Mouse (Mus musculus) lung, postnatal 25 days (tissue): ENCODE measurements around the gene Vezt.
A peak's percentile ranks its signal among the peaks of the same experiment; 100 is the strongest.

Experiments used
- DNase-seq: peaks from one replicate; pipeline ENCODE4 v3.0.0; 2022; ENCODE audit warnings: low spot score

The Vezt gene

GRCm38 (mm10) chr10:94035658-94036374 is at the start of gene Vezt, which contains the start of gene Fgd6:
Vezt (minus strand) TSS chr10:94035817.
Fgd6 (plus strand) TSS chr10:94036001.
- peak; percentile 99 for DNase-seq

GRCm38 (mm10) chr10:94082040-94082734 is 46.6 kb upstream of the Vezt start:
- DNase-seq = no peak

GRCm38 (mm10) chr10:94080740-94081139 is 45.1 kb upstream of the Vezt start:
- no peak for DNase-seq

- DNase-seq = no peak
Observed at GRCm38 (mm10) chr10:94076966-94077825, 41.6 kb upstream of the Vezt start.

GRCm38 (mm10) chr10:94072916-94073465 is 37.4 kb upstream of the Vezt start:
- no peak for DNase-seq

- peak; percentile 64 for DNase-seq
Observed at GRCm38 (mm10) chr10:94072261-94072915, 36.8 kb upstream of the Vezt start.

- DNase-seq = no peak
Observed at GRCm38 (mm10) chr10:94071641-94072040, 36.0 kb upstream of the Vezt start.

GRCm38 (mm10) chr10:94068701-94069100 is 33.1 kb upstream of the Vezt start:
- DNase-seq = no peak

GRCm38 (mm10) chr10:94066896-94067295 is 31.3 kb upstream of the Vezt start:
- DNase-seq = no peak

GRCm38 (mm10) chr10:94062357-94062756 is 26.7 kb upstream of the Vezt start:
- DNase-seq = no peak

- DNase-seq = no peak
Observed at GRCm38 (mm10) chr10:94060190-94060589, 24.6 kb upstream of the Vezt start.

- no peak for DNase-seq
Observed at GRCm38 (mm10) chr10:94059618-94060055, 24.0 kb upstream of the Vezt start.

GRCm38 (mm10) chr10:94056487-94056886 is 20.9 kb upstream of the Vezt start:
- no peak for DNase-seq

GRCm38 (mm10) chr10:94050736-94051135 is 15.1 kb upstream of the Vezt start:
- DNase-seq = no peak

GRCm38 (mm10) chr10:94049121-94049520 is 13.5 kb upstream of the Vezt start:
- DNase-seq = no peak

- DNase-seq = no peak
Observed at GRCm38 (mm10) chr10:94047845-94048559, 12.4 kb upstream of the Vezt start.

GRCm38 (mm10) chr10:94047024-94047423 is 11.4 kb upstream of the Vezt start:
- DNase-seq = no peak

GRCm38 (mm10) chr10:94045301-94045700 is 9.7 kb upstream of the Vezt start:
- no peak for DNase-seq

- DNase-seq = no peak
Observed at GRCm38 (mm10) chr10:94043908-94044307, 8.3 kb upstream of the Vezt start.

GRCm38 (mm10) chr10:94038366-94039260 is 3.0 kb upstream of the Vezt start:
- no peak for DNase-seq
